Mouse (Mus musculus): ENCODE measurements around the gene Zc3h10.

The Zc3h10 gene

DNA sequence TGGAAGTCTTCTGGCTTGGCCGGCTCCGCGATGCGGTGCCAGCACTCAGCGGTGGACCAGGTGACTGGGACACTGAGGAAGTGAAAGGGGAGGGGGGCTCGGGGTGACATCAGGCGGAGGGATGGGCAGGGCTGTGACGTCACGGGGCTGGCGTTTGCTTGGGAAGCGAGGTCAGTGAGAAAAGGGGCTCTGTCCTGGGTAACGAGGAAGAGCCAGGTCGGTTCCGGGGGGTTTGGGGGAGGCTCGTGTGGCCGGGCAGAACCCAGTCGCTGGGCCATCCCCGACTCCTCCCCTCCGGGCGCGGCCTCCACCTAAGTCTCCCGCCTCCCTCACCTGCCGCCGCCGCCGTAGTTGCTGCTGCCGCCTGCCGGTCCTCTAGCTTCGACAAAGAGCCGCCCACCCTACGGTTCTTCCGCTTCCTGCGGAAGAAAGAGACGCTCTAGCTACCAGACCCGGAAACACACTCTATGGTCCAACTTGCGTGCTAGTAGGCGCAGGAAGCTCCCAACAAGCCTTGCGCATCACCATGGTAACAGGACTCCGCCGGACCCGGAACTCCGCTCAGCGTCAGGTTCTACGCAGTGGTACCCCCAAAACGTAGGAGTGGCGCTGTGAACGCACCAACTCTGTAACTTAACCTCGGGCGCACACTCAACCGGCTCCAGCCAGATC is at the start of gene Zc3h10:
TSS of gene Zc3h10 (minus strand) at position 414 of the 672 bp plus-strand sequence.
- peak; percentile 100 for DNase-seq (ENCODE audit: low read depth, low spot score)

DNA sequence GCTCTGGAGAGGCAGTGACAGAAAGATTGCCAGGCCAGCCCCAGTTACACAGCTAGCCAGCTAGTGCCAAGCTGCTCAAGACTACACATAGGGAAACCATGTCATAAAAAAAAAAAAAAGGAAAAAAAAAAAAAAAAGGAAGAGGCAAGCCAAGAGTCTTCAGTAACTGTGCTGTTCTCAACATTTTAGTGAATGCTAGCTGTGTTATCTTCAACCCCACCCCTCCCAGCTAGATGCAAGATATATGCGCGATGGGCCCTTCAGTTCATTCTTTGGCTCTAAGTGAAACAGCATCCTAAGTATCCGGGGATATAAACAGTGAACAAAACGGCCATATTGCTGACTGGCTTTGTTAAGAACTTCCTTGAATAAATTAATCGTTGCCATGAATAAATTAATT is 45.2 kb upstream of the Zc3h10 start:
- no peak for DNase-seq (ENCODE audit: low read depth, low spot score)

DNA sequence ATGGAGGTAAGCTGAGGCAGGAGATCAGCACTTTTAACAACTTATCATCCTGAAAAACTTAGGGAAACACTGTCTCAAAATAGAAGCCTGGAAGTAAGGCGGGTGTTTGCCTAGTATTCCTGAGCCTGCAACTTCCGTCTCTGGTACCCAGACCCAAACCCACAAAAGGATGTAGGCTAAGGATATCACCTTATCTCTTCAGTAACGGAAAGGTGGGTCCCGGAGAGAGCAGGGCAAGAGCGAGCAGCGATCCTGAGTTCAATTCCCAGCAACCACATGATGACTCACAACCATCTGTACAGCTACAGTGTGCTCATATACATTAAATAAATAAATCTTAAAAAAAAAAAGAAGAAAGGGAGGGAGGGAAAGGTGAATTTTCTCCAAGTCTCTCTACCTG is 43.9 kb upstream of the Zc3h10 start:
- DNase-seq (ENCODE audit: low read depth, low spot score), result no peak

DNA sequence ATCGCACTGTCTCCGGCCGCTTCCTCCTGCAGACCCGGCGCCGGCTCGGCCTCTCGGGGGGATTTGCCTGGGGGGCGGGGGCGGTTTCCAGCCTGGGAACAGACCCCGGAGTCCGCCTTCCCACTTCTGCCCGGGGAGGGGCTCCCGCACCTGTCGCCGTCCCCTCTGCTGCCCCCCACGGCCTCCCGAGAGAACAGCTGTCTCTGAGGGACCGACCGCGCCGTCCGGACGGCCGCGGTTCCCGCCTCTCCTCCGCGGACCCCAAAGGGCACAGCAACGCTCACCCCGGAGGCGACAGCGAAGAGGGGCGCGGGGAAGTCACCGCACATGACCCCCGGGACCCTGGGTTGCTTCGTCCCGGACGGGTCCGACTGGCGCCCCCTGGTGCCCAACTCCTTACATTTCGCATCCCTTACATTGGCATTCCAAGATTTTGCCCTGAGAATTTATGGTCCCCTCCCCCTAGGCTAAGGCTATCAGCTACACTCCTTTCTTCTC is 42.7 kb upstream of the Zc3h10 start:
- peak; percentile 65 for DNase-seq (ENCODE audit: low read depth, low spot score)

DNA sequence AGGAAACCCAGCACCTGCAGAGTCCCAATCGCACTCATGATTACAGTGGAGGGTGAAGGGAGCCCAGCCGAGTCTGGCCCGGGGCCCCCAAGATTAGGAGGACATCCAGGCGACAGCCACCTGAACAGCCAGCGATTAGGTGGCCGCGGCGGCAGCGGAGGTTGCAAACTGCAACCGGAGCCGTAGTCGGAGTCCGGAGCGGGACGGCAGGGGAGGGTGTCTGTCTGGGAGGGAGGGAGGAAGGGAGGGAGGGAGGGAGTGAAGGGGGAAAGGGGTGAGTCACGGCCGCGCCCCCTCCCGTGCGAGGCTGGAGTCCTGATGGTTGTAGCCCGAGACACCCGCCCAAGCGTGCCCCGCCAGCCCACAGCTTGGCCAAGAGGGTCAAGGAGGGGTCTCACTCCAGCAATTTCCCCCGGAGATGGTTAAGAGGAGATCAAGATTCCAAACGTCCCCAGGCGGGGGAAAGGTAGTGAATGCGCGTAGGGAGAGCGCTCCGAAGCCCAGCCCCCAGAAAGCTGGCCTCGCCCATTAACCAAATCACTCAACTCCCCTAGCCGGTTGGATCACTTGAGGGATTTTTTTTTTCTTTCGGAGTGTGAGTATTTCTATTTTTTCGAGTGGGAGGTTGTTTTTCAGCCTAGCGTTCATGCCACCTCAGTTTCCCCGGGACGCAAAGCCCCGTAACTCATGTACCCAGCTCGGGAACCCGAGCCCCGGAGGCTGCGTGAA is 42.1 kb upstream of the Zc3h10 start, which contains the start of gene Erbb3:
TSS of gene Erbb3 (minus strand) at position 189 of the 729 bp plus-strand sequence.
- peak; percentile 80 for DNase-seq (ENCODE audit: low read depth, low spot score)

DNA sequence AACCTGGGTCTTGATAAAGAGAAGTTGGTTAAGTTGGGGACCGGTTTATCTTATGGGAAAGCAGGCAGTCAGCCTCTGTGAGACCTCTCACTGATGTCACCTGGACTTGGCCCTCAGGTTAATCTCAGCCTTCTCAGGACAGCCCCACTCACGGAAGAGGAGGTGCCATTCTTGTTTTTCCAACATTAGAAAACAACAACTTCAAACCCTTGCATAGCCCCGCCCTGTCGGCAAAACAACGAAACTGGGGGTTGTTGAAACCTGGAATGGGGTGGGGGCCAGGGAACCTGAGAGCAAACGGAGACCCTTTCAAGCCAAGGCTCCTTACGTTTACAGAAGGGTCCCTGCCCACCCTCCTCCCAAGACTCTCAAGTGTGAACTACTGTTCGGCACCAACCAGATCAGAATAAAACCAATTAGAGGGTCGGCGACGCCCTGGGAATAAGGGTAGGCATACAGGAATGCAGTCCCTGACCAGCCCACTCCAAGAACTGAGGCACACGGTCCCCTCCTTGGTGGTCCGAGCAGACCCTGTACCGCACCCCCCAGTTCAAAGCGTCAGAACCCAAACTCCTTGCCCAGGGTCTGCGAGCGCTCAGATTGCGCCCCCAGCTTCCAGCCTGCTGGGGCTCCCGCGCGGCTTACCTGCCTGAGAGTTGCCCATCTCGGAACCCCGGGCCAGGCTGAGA is 41.3 kb upstream of the Zc3h10 start:
- DNase-seq (ENCODE audit: low read depth, low spot score), result peak; percentile 16

DNA sequence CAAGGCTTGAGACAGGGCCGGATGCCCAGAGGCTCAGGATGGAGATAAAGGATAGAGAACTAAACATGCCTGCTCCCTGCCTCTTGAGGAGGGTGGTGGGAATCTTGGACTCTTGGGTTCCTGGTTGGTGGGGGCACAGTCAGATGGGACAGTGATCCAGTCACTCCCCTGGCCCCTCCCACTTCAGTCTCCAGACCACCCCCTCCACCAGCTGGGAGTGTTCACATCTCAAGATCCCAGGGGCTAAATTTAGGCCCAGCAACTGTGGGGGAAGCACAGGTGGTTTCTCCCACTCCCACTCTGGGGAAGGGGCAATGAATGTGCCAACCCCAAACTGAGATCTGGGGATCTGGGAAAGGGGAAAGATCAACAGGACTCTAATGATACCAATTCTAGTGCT is 40.6 kb upstream of the Zc3h10 start:
- no peak for DNase-seq (ENCODE audit: low read depth, low spot score)

DNA sequence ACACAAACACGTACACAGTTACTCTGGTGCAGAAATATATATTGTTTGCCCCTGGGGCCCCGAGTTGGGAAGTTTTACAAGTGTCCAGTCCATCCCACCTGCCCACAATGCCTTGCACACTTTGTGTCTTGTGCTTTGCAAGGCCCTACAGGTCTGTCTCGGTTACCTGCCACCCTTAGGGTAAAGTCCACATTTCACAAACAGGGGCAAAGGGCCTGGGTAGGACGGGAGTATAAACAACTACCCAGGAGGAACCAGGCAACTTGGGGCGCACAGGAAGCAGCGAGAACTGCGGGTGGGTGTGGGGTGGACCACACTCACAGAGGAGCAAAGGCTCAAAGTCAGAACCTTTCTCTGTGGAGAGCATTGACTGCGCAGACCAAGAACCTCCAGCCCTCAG is 40.1 kb upstream of the Zc3h10 start:
- no peak for DNase-seq (ENCODE audit: low read depth, low spot score)

DNA sequence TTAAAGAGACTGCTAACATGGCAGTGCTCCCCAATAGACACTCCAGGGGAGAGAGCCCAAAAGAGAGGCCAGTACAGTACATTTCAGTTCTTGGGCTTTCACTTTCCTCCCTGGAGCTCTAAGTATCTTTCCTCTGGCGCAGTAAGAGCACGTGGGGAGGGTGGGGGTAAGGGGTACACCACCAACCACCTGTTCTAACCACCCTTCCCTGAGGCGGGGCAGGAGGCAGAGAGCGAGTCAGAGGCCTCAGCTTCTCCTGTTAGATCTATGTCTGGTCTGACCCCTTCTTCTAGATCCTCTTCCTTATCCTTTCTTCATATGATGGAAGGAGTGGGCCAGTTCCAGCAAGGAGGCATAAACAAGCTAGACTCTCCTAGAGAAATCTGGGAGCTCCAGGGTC is 39.5 kb upstream of the Zc3h10 start:
- DNase-seq (ENCODE audit: low read depth, low spot score), result no peak

DNA sequence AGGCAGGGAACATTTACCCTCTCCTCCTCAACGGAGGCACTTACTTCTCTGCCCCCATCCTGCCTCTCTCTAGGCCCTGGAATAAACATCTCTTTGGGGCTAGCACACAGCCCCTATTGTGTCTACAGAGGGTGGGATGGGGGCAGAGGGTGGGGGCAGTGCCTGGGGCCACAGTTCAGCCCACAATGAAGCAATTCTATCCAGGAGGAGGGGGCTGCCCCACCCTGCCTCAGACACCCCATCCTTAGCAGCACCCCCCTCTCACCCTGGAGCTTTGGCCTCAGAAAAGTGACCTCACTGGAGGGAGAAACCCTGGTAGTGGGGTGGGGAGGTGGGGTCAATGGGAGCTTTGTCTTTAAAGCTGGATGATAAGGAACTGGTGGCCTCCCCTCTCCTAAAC is 39.0 kb upstream of the Zc3h10 start:
- DNase-seq (ENCODE audit: low read depth, low spot score), result no peak

DNA sequence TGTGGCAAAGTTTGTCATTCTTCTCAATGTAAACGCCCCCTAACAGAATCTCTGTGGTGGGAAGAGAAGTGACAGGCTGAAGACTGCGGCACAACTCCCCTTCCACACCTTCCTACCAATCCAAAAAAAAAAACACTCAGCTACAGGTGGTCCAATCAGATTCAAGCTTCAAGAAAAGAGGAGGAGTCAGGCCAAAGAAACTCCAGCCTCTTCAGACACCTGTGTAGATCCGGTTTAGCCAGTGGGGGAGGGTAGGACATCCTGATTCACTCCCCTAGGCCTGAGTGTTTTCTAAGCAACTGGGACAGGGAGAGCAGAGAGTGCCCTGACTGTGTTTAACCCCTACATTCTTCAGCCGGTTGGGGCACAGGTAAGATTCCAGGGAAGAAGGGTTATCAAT is 36.8 kb upstream of the Zc3h10 start:
- no peak for DNase-seq (ENCODE audit: low read depth, low spot score)

DNA sequence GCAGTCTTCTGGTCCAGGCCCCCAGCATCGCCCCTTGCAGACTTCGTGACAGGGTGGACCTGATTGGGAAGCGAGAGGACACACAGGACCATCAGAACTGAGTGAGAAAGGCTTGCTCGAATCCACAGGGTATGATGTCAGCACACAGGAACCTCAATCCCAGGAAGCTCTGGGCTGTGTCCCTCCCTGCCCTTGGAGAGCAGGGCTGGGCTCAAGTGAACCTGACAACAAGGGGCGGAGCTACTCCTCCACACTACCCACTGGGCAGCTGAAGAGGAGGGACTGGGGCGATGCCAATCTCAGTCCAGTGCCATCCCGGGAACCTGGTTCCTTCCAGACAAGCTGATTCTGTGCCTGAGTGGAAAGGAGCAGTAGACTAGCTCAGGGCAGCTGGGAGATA is 36.1 kb upstream of the Zc3h10 start:
- DNase-seq (ENCODE audit: low read depth, low spot score), result no peak

DNA sequence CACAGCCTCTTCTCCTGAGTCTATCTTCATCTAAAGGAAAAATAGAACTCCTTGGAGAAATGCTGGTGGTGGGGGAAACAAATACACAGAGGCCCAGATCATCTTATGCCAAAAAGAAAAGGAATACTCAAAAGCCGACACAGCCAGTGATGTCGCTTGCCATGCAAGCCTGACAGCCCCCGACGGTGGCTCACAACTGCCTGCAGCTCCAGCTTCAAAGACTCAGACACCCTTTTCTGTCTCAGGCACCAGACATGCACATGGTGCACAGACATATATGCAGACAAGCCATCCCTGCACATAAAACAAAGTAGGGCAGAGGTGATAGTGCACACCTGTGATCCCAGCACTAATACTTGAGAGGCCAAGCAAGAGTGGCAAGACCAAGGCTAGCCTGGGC is 32.2 kb upstream of the Zc3h10 start:
- DNase-seq (ENCODE audit: low read depth, low spot score), result no peak

DNA sequence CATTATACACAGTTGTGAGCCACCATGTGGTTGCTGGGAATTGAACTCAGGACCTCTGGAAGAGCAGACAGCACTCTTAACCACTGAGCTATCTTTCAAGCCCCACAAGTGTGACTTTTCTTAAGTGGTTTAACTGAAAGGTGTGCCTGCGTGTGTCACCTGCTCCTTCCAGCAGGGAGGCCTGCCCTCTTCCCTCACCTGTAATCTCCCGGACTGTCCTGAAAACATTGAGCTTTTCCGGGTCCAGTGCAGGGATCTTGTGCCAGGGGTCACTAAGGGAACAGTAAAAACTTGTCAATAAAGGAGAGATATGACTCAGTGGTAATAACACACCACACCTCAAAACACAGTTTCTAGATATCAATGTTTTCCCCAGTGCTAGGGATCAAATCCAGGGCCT is 31.7 kb upstream of the Zc3h10 start:
- no peak for DNase-seq (ENCODE audit: low read depth, low spot score)

DNA sequence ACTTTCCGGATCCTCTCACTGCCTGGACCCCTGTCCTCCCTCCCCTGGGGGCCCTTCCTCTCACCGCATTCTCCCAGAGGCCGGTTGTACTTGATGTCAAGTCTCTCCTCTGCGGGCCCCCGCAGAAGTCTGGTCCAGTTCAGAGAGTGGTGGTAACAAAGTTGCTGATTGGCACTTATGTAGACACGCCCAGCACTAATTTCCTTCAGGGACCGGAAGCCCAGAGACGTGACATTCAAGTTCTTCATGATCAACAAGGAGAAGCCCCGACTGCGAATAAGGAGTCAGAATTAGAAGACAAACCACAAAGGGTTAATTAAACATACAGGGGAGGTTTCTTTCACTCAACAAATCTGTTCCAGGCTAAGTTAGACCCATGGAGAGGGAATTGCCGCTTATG is 30.8 kb upstream of the Zc3h10 start:
- DNase-seq (ENCODE audit: low read depth, low spot score), result peak; percentile 86

DNA sequence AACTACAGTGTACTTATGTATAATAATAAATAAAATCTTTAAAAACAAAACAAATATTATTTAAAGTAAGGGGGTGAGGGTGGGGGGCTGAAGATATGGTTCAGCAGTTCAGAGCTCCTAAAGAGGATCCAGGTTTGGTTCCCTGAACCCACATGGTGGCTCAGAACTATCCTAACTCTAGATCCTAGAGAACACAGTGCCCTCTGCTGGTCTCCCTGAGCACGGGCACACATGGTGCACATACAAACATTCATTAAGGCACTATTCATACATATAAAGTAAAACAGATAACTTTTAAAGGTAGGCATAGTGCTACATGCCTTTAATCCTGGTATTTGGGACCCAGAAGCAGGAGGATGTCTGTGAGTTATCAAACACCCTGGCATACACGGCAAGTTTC is 27.5 kb upstream of the Zc3h10 start:
- peak; percentile 45 for DNase-seq (ENCODE audit: low read depth, low spot score)

DNA sequence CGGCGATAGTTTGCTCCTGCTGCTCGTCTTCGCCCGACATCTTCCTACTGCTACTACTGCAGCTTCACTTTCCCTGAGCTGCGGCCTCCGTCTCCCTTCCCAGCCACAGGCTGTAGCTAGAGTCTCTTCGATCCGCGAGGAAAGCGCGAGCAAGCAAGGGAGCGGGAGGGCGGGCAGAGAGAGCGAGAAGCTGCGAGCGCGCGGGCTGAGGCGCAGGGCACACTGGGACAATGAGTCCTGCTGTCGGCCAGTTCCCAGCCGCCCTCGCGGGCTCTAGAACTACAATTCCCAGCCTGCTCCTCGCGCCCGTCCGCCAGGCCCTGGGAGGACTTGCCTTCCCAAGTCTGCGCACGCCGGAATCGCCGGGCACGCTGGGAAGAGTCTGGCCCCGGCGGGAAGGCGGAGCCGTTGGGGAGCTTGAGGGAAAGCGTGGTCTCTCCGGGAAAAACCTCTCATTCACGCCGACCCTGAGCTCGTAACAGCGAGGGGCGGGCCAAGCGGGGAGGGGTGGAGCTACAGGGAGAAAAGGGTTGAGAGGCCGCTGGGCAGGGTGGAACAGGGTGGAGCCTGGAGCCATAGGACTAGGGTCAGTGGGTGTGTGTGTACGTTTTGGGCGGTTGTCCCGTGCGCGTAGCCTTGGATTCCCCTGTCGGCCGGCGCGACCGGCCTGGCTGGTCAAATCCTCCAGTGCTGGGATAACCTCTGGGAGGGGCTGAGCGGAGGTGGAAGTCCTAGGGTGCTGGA is 18.4 kb upstream of the Zc3h10 start, which contains the start of gene Pa2g4:
TSS of gene Pa2g4 (minus strand) at position 200 of the 744 bp plus-strand sequence.
- peak; percentile 98 for DNase-seq (ENCODE audit: low read depth, low spot score)

DNA sequence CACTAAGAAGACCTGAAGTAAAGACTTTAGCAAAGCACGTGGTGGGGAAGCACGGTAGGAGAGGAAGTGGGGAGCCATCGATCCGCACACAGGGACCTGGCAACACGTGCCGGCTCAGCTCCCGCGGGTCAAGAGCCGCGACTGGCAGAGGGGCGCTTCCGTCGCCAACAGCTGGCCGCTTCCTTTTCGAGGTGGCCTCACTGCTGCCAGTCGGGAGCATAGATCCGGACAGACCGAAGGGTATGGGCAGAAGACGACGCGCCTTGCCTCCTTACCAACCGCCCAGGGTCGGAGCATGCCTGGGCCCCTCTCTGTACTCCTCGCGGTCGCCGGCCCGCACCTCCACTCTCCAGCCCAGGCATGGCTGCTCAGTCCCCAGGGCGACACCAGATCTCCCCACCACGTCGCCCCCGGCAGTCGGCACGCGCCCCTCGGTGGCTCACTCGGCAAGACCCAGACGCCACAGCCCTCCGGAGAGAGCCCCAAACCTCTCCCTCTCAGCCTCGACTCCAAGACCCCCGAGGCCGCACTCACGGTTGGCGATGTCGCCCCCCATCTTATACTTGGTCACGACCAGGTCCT is 17.7 kb upstream of the Zc3h10 start:
- peak; percentile 77 for DNase-seq (ENCODE audit: low read depth, low spot score)

DNA sequence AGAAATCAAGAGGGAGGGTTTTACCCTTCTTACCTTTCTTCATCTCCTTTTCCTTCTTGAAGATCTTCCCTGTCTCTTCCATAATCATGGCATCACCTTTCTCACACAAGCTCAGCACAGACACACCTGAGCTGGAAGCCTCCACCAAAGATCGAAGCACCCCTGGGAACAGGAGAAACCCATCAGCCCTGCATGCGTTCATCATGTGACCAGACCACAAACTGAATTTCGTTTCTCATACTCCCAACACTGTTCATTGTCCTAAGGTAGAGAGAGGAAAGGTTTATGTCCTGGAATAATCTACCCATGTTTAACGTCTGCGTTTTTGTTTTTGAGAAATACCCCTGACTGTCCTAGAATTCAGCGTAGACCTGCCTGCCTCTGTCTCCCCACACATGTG is 16.0 kb upstream of the Zc3h10 start:
- no peak for DNase-seq (ENCODE audit: low read depth, low spot score)

DNA sequence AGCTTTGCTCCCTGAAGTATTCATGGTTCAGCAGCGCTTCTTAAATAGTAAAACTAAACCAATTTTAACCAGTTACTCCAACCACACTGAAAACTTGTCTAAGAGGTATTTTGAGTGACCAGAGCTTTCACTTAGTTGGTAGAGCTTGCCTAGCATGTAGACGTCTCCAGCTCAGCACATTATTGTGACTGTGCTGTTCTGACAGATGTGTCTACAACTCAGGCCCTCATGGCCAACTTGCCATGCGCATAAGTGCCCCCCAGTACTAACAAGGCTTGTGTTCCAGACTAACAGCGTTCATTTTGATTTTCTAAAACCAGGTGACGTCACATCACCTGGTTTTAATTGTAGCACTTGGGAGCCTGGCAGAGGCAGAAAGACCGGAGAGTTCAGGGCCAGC is 9.4 kb upstream of the Zc3h10 start:
- no peak for DNase-seq (ENCODE audit: low read depth, low spot score)

DNA sequence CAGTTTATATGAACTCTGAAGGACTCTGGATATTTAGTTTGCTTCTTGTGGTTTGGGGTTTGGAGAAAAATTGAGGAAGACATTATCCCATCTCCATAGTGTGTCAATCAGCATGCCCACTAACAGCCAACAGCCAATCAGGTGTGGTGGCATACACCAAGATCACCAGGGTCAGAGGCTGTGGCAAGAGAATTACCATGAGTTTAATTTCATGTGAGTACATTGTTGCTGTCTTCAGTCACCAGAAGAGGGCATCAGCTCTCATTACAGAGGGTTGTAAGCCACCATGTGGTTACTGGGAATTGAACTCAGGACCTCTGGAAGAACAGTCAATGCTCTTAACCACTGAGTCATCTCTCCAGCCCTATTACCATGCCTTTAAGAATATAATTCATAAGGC is 8.7 kb upstream of the Zc3h10 start:
- DNase-seq (ENCODE audit: low read depth, low spot score), result peak; percentile 57
